Mouse (Mus musculus) liver, adult 2 months (tissue): ENCODE data around the gene Ube2i. TPM values are rescaled to one million over a fixed set of nuclear protein-coding genes. Genes with fewer than 3 reads are reported as not detected.
"Not testable (repeated sequence)": the region's sequence is repeated elsewhere in the genome, so short reads cannot be mapped to it uniquely, and the experiment has no call there.

Experiments used
- DNase-seq: peaks from one replicate; pipeline ENCODE4 v3.0.0-alpha.2; 2011; ENCODE audit warnings: low read depth, low spot score; ENCODE audit errors: extremely low read depth
- H3K27ac ChIP-seq: fragments of 200-500 bp; replicated peaks from 2 replicates; pipeline ENCODE4 v1.5.1; 2012; ENCODE audit warnings: low read depth, mild to moderate bottlenecking, control low read depth, inconsistent platforms, low read length; ENCODE audit not compliant: insufficient read depth
- H3K27me3 ChIP-seq: fragments of 200-500 bp; 2 replicates; pipeline ENCODE4 v1.6.1; 2012; ENCODE audit warnings: mild to moderate bottlenecking, moderate library complexity, low read length, inconsistent platforms; ENCODE audit not compliant: control insufficient read depth, insufficient read depth
- H3K36me3 ChIP-seq: fragments of 200-500 bp; 2 replicates; pipeline ENCODE4 v1.6.1; 2012; ENCODE audit warnings: low read length, inconsistent platforms; ENCODE audit not compliant: control insufficient read depth, insufficient read depth
- H3K4me1 ChIP-seq: fragments of 200-500 bp; 2 replicates; pipeline ENCODE4 v1.6.1; 2011; ENCODE audit warnings: low read length; ENCODE audit not compliant: control insufficient read depth, insufficient read depth
- H3K4me3 ChIP-seq: fragments of 200-500 bp; 2 replicates; pipeline ENCODE4 v1.5.1; 2011; ENCODE audit warnings: low read depth, mild to moderate bottlenecking, control low read depth, low read length, moderate library complexity; ENCODE audit not compliant: insufficient read depth
- H3K79me2 ChIP-seq: fragments of 200-500 bp; 2 replicates; pipeline ENCODE4 v1.6.1; 2012; ENCODE audit warnings: inconsistent platforms, mild to moderate bottlenecking, low read length, moderate library complexity; ENCODE audit not compliant: control insufficient read depth, insufficient read depth
- H3K9ac ChIP-seq: fragments of 200-500 bp; 2 replicates; pipeline ENCODE4 v1.6.1; 2012; ENCODE audit warnings: low read depth, mild to moderate bottlenecking, control low read depth, inconsistent platforms, low read length
- CTCF ChIP-seq: fragments of 200-500 bp; IDR thresholded peaks from 2 replicates; pipeline ENCODE4 v1.5.1; 2011; ENCODE audit warnings: low read depth, low read length, control low read depth
- POLR2A ChIP-seq: fragments of 200-500 bp; IDR thresholded peaks from 2 replicates; pipeline ENCODE4 v1.6.1; 2011; ENCODE audit warnings: low read length, control low read depth; ENCODE audit not compliant: insufficient read depth; ENCODE audit errors: extremely low read depth
- WGBS: fragments of 180-500 bp; shearing (Covaris S2); methylation state at CpG from one replicate; pipeline ENCODE4 v1.1.7; 2018; 5-methylcytosine and 5-hydroxymethylcytosine counted together
- polyA plus RNA-seq: library from polyadenylated mRNA; depleted of rRNA; stranded (reverse); fragments of >200 nt; gene quantifications from 2 replicates; pipeline ENCODE4 v1.2.3, GENCODE M21; 2012
- total RNA-seq: library from RNA; depleted of rRNA; stranded (reverse); fragments of >200 nt; gene quantifications from 2 replicates; pipeline ENCODE4 v1.2.3, GENCODE M21; 2014

Ube2i gene
- total and polyA plus RNA-seq, 2 experiments = 80.0 to 92.9 TPM

DNA sequence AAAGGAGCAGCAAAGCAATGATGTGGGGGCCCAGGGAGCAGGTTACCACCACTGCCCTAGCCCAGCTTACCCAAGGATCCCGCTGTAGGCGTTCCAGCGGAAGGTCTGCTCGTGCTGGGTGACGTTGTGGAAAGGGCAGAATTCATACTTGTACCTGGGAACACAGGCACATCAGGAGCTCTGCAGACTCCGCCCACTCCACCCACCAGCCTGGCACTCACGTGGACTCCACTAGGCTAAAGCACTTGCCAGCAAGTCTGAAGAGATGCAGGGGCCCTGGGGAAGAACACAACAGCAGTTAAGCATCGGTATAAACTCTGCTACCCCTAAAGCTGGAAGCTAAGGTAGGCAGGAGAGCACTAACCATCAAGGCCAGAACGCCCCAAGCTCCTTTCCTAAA, 38.8 kb downstream of the Ube2i start:
- peaks cover 5% of the 10 kb centered on the region; the same call in 1 of the 2 replicates for H3K36me3 ChIP-seq
- H3K27ac ChIP-seq = no peak overlapping the region
- H3K9ac ChIP-seq = no peak overlapping the region
- 83% methylated on average over 9 of the region's 9 CpGs for WGBS
- H3K79me2 ChIP-seq = peaks cover 4% of the 10 kb centered on the region; the same call in 1 of the 2 replicates
- no peak overlapping the region for H3K4me3 ChIP-seq
- no peaks in the 10 kb centered on the region for H3K27me3 ChIP-seq
- H3K4me1 ChIP-seq = peaks cover 6% of the 10 kb centered on the region; the same call in 1 of the 2 replicates
- DNase-seq = no peak
- TF ChIP-seq CTCF (no peak), POLR2A (no peak)

DNA sequence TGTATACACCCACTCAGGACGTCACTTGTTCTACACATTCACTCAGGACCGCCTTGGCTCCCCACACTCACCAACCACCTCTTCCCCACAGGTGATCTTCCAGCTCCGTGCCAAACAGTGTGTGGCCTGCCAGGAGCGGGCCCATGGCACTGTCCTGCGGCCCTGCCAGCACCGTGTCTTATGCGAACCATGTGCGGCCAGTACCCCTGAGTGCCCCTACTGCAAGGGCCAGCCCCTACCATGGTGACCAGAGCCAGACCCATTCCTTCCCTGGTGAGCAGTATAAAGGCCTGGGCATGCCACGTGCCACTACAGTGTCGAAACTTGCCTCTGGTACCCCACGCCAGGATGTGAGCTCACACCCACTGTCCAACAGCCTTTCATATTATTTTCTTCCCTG, 42.8 kb downstream of the Ube2i start:
- peaks cover 17% of the 10 kb centered on the region for H3K4me1 ChIP-seq
- H3K27me3 ChIP-seq, H3K9ac ChIP-seq, H3K27ac ChIP-seq, H3K4me3 ChIP-seq, H3K79me2 ChIP-seq, H3K36me3 ChIP-seq, DNase-seq: not testable (repeated sequence)
- WGBS = 96% methylated on average over 6 of the region's 11 CpGs

DNA sequence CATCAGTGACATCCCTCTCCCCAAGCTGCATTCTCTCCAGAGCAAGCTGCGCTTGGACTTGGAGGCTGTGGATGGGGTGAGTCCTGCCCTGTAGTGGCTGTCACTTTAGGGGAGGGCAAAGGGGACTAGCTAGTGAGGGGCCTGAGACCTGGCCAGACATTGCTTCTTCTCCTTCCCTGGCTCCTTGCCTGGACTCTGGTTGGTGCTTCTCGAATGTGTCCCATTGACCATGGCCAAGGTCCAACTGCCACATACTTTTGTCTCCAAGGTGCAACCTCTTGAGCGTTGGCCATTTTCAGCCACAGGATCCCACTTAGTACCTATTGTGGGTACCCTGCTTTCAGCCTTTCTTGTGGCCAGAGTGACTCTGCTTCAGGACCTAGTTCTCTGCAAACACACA, 43.7 kb downstream of the Ube2i start:
- 41% methylated on average over 3 of the region's 3 CpGs for WGBS
- Histone ChIP-seq H3K9ac (no peak overlapping the region), H3K27me3 (no peaks in the 10 kb centered on the region), H3K27ac (peak overlapping the region; percentile 30), H3K36me3 (peaks cover 5% of the 10 kb centered on the region; the same call in 1 of the 2 replicates), H3K4me1 (peaks cover 17% of the 10 kb centered on the region), H3K4me3 (no peak overlapping the region), H3K79me2 (peaks cover 2% of the 10 kb centered on the region; the same call in 1 of the 2 replicates)
- no peak for TF ChIP-seq CTCF
- peak; percentile 32 for DNase-seq

DNA sequence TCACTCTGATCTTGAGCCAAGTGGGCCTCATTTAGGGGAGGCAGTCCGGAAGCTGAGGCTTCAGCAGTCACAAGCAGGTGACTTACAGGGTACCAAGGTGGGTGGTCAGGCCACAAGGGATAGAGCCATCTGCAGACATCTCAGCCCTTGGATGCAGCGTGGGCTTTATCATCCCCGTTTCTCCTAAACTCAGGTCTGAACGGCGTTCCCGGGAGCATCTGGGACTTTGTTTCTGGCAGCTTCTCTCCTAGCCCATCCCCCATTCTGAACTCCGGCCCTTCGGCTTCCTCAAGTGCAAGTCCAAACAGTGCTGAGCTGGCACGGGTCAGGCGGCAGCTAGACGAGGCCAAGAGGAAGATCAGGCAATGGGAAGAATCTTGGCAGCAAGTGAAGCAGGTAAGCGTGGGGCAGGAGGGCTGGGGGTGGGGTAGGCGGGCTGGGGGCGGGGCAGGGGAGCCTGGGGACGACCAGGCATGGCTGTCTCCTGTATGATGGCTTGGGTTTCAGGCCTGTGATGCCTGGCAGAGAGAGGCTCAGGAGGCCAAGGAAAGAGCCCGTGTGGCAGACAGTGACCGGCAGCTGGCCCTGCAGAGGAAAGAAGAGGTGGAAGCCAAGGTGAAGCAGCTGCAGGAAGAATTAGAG, 44.3 kb downstream of the Ube2i start:
- Histone ChIP-seq H3K27ac (peak overlapping the region; percentile 30), H3K4me1 (peaks cover 17% of the 10 kb centered on the region)
- peak; percentile 63 for DNase-seq
- not testable (repeated sequence) for H3K79me2 ChIP-seq, H3K9ac ChIP-seq, H3K27me3 ChIP-seq, H3K36me3 ChIP-seq, H3K4me3 ChIP-seq
- WGBS = 19% methylated on average over 17 of the region's 17 CpGs

DNA sequence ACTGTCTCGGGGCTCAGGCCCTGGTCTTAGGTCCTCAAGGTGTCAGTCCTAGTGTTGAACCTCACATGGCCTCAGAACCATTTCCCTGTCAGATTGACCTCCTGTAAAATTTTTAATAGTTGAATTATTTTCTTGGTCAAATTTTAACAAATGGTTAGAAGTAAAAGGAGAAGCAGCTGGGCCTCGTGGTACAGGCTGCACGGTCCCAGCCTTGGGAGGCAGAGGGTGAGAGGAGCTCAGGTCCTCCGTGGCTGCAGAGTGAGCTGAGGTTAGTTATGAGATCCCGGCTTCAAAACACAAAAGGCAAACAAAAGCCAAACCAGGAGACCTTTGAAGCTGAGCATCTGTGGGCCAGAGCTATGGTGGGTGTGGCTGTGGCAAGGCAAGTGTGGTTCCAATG, 46.4 kb downstream of the Ube2i start:
- Histone ChIP-seq H3K27me3 (no peaks in the 10 kb centered on the region), H3K79me2 (peaks cover 23% of the 10 kb centered on the region), H3K27ac (no peak overlapping the region), H3K36me3 (peaks cover 2% of the 10 kb centered on the region; the same call in 1 of the 2 replicates), H3K4me3 (no peak overlapping the region), H3K4me1 (peaks cover 27% of the 10 kb centered on the region), H3K9ac (no peak overlapping the region)
- DNase-seq = peak; percentile 23
- WGBS = 60% methylated on average over 5 of the region's 5 CpGs
- no peak for TF ChIP-seq POLR2A

DNA sequence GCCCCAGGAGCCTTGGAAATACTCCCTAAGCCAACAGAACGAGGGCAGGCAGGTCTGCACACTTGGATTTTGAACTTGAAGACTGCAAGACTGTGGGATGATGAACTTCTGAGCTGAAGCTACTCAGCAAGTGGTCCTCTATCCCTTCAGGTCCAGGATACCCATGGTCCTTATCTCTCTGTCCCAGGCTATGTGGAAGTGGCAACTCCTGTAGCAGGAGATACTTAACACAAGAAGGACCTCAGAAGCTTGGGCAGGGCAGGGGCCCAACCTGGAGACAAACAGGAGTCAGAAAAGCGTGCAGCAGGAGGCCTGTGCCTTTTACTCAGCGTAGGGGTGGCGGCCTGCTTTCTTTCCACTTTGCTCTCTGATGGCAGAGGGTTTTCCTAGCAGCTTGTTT, 48.8 kb downstream of the Ube2i start:
- TF ChIP-seq POLR2A = no peak
- H3K4me1 ChIP-seq = peaks cover 35% of the 10 kb centered on the region
- H3K79me2 ChIP-seq = peaks cover 25% of the 10 kb centered on the region
- no peak overlapping the region for H3K27ac ChIP-seq
- WGBS = 92% methylated on average over 4 of the region's 4 CpGs
- H3K36me3 ChIP-seq = no peaks in the 10 kb centered on the region
- no peak overlapping the region for H3K9ac ChIP-seq
- DNase-seq = no peak
- H3K4me3 ChIP-seq = no peak overlapping the region
- no peaks in the 10 kb centered on the region for H3K27me3 ChIP-seq
